Mouse (Mus musculus) thymus, postnatal 0 days (tissue): Measurements from ENCODE around the gene Pfn4. TPM values are rescaled to one million over a fixed set of nuclear protein-coding genes. Genes with fewer than 3 reads are reported as not detected.
"Not testable (repeated sequence)": the region's sequence is repeated elsewhere in the genome, so short reads cannot be mapped to it uniquely, and the experiment has no call there.

Source experiments
- DNase-seq: peaks from one replicate; pipeline ENCODE4 v3.0.0-alpha.2; 2015; ENCODE audit warnings: low spot score
- polyA plus RNA-seq: library from polyadenylated mRNA; unstranded; fragments of >200 nt; fragmentation: Nextera tagmentation; extraction: Ambion mirVana; gene quantifications from 2 replicates; pipeline ENCODE4 v1.2.1, GENCODE M21; 2015

Pfn4 gene
- 2.0 and 2.2 TPM in 2 replicates for polyA plus RNA-seq

- peak; percentile 93 for DNase-seq
These were observed at the start of gene Pfn4, which contains the start of gene Fam228b for GRCm38 (mm10) chr12:4768492-4769332. Gene Pfn4, plus strand, starts transcription at chr12:4769022. Gene Fam228b, minus strand, starts transcription at chr12:4769267.

- no peak for DNase-seq
These were observed 49.6 kb upstream of the Pfn4 start for GRCm38 (mm10) chr12:4719066-4719761.

- peak; percentile 18 for DNase-seq
These were observed 48.8 kb upstream of the Pfn4 start for GRCm38 (mm10) chr12:4719762-4720754.

- DNase-seq: no peak
These were observed 39.7 kb upstream of the Pfn4 start for GRCm38 (mm10) chr12:4729165-4729564.

- DNase-seq: no peak
These were observed 37.2 kb upstream of the Pfn4 start for GRCm38 (mm10) chr12:4731629-4732028.

- DNase-seq: no peak
These were observed 36.5 kb upstream of the Pfn4 start for GRCm38 (mm10) chr12:4732332-4732731.

- no peak for DNase-seq
These were observed 30.7 kb upstream of the Pfn4 start, which contains the start of gene Fam228a for GRCm38 (mm10) chr12:4738031-4738576. Gene Fam228a, minus strand, starts transcription at chr12:4738430.

GRCm38 (mm10) chr12:4740823-4741222 lies 28.0 kb upstream of the Pfn4 start:
- DNase-seq: no peak

GRCm38 (mm10) chr12:4742183-4742582 lies 26.6 kb upstream of the Pfn4 start:
- DNase-seq: no peak

- DNase-seq: no peak
These were observed 24.3 kb upstream of the Pfn4 start for GRCm38 (mm10) chr12:4744486-4744885.

GRCm38 (mm10) chr12:4754451-4754850 lies 14.4 kb upstream of the Pfn4 start:
- DNase-seq: not testable (repeated sequence)

- DNase-seq: no peak
These were observed 11.8 kb upstream of the Pfn4 start for GRCm38 (mm10) chr12:4757060-4757459.

GRCm38 (mm10) chr12:4769333-4769723 lies 506 bp downstream of the Pfn4 start:
- no peak for DNase-seq

GRCm38 (mm10) chr12:4774895-4775587 lies 6.2 kb downstream of the Pfn4 start:
- DNase-seq: peak; percentile 17

GRCm38 (mm10) chr12:4775588-4775949 lies 6.7 kb downstream of the Pfn4 start:
- DNase-seq: no peak

GRCm38 (mm10) chr12:4777734-4778133 lies 8.9 kb downstream of the Pfn4 start:
- no peak for DNase-seq

- DNase-seq: no peak
These were observed 11.4 kb downstream of the Pfn4 start for GRCm38 (mm10) chr12:4780245-4780644.

- DNase-seq: no peak
These were observed 12.4 kb downstream of the Pfn4 start for GRCm38 (mm10) chr12:4781270-4781669.

- not testable (repeated sequence) for DNase-seq
These were observed 13.0 kb downstream of the Pfn4 start for GRCm38 (mm10) chr12:4781725-4782404.

GRCm38 (mm10) chr12:4783598-4783997 lies 14.8 kb downstream of the Pfn4 start:
- DNase-seq: peak; percentile 46
